Mouse (Mus musculus): ENCODE results near the gene Tnk2. TPM values are rescaled to one million over a fixed set of nuclear protein-coding genes. Genes with fewer than 3 reads are reported as not detected.

Tnk2 gene
- polyA plus RNA-seq, 1 experiment from 2014 or later: 24.2 TPM

DNA sequence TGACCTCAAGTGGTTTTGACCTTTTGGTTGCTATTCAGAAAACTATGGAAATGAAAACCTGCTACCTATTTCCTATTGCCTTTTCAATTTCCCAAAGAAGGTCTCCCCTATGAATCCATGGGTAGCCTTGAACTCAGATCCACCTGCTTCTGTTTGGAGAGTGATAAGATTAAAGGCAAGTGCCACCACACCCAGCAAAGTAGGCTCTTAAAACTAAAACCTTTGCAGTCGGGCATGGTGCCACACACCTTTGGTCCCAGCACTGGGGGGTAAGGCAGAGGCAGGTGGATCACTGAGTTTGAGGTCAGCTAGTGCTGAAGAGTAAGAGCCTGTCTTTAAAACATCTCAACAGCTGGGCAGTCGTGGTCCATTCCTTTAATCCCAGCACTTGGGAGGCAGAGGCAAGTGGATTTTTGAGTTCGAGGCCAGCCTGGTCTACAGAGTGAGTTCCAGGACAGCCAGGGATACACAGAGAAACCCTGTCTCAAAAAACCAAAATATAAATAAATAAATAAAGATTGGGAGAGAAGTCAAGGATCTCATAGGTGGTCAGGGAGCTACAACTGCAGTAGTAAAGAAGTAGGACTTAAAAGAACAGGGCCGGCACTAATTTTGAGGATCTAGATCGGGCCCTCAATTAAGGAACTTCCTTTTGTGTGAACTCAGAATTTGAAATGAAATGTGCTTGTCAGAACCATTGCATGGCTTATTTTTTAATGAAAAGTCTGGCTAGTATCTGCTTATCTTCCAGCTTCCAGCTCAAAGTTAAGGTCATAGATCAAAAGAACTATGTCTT, 33.0 kb upstream of the Tnk2 start:
- WGBS: 75% methylated on average over 5 of the region's 5 CpGs
- 0 out of 2 replicates have a peak overlapping the region, but pooled peaks have one; percentile 93 for H3K9ac ChIP-seq

DNA sequence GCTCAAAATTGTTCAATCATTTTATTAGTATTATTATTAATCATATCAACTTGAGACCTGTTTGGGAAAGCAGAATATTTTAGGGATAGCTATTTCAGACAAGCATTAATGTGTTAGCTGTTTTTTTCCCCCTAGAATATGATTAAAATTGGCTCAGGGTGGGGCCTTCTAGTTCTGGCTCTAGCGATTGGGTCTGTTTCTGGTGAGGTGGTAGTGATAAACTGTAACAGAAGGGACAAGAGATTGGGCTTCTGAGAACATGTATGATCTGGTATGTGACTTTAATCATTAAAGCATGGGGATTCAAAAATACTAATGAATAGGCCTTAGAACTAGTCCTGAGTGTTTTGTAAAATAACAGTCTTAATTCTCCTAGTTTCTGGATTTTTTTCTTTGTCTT, 31.6 kb upstream of the Tnk2 start:
- Histone ChIP-seq H3K9me3 (no peaks in the 10 kb centered on the region), H3K4me3 (no peak overlapping the region), H3K36me3 (replicated peaks) (peaks cover 10% of the 10 kb centered on the region; the same call in 1 of the 2 replicates), H3K27ac (no peak overlapping the region), H3K4me1 (peaks cover 20% of the 10 kb centered on the region), H3K9ac (no peak overlapping the region), H3K27me3 (replicated peaks) (no peaks in the 10 kb centered on the region), H3K4me2 (no peak overlapping the region)
- 95% methylated on average over 1 of the region's 1 CpGs for WGBS
- ATAC-seq (replicated peaks): no peak

More for the DNA sequence above, 33.0 kb upstream of the Tnk2 start:
- H3K27ac ChIP-seq: no peak overlapping the region
- 0 out of 2 replicates have a peak, but pooled peaks cover 9% of the 10 kb centered on the region for H3K36me3 ChIP-seq (replicated peaks)
- no peaks in the 10 kb centered on the region for H3K27me3 ChIP-seq (replicated peaks)
- H3K4me1 ChIP-seq: peaks cover 20% of the 10 kb centered on the region
- no peak for ATAC-seq (replicated peaks)
- H3K4me2 ChIP-seq: peak overlapping the region; percentile 70
- no peaks in the 10 kb centered on the region for H3K9me3 ChIP-seq
- peak overlapping the region; percentile 98 for H3K4me3 ChIP-seq

DNA sequence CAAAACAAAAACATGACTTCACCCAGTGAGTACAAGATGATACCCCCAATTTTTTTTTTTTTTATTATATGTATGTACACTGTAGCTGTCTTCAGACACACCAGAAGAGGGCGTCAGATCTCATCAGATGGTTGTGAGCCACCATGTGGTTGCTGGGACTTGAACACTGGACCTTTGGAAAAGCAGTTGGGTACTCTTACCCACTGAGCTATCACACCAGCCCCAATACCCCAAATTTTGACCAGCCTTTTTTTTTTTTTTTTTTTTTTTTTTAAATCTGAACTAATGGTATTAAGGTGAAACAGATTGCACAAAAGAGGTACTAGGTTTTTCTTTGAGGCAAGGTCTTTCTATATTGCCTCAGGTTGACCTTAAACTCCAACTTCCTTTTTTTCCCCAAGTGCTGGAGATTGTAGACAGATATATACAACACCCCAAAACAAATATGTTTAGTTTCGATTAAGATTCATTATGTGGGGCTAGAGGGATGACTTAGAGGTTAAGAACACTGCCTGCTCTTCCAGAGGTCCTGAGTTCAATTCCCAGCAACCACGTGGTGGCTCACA, 30.3 kb upstream of the Tnk2 start:
- Histone ChIP-seq H3K27me3 (replicated peaks) (no peaks in the 10 kb centered on the region), H3K9me3 (no peaks in the 10 kb centered on the region), H3K27ac (no peak overlapping the region), H3K9ac (no peak overlapping the region), H3K4me2 (no peak overlapping the region), H3K4me3 (no peak overlapping the region), H3K4me1 (peaks cover 14% of the 10 kb centered on the region), H3K36me3 (replicated peaks) (peaks cover 15% of the 10 kb centered on the region)
- 85% methylated on average over 3 of the region's 3 CpGs for WGBS
- no peak for ATAC-seq (replicated peaks)

DNA sequence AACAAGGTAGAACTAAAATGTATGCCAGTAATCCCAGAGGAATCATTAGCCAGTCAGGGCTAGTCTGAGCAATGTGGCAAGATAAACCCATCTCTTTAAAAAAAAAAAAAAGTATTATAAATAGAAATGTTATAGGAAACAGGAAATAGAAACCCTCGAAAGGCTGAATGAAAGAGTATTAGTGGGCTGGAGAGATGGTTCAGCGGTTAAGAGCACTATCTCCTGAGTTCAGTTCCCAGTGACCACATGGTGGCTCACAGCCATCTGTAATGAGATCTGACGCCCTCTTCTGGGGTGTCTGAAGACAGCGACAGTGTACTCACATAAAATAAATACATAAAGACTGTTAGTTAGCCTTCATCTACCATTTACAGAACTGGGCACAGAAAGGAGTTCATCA, 29.6 kb upstream of the Tnk2 start:
- no peak overlapping the region for H3K9ac ChIP-seq
- 63% methylated on average over 4 of the region's 4 CpGs for WGBS
- H3K4me3 ChIP-seq: no peak overlapping the region
- no peak overlapping the region for H3K27ac ChIP-seq
- peaks cover 14% of the 10 kb centered on the region for H3K4me1 ChIP-seq
- no peak for ATAC-seq (replicated peaks)
- no peaks in the 10 kb centered on the region for H3K9me3 ChIP-seq
- H3K36me3 ChIP-seq (replicated peaks): peaks cover 17% of the 10 kb centered on the region
- no peaks in the 10 kb centered on the region for H3K27me3 ChIP-seq (replicated peaks)
- H3K4me2 ChIP-seq: no peak overlapping the region

DNA sequence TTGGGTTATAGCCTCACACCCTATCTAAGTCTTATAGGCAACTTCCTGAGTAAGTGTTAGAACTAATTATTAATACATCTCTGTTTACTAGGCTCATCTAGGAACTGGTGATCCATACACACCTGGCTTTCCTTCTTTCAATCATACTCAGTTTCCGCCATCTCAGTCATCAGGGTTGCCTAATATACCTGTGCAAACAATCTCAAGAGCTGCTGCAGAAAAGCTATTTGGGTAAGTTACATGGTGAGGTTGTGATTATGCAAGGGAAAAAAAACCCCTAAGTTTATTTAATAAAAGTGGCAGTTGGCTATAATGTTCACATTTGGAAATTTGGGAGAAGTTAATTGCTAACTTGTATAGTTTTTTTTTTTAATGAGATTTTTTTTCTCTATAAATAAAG, 24.7 kb upstream of the Tnk2 start:
- 98% methylated on average over 1 of the region's 1 CpGs for WGBS
- Histone ChIP-seq H3K9me3 (no peaks in the 10 kb centered on the region), H3K36me3 (replicated peaks) (peaks cover 48% of the 10 kb centered on the region), H3K4me2 (no peak overlapping the region), H3K4me1 (no peaks in the 10 kb centered on the region), H3K4me3 (no peak overlapping the region), H3K27ac (no peak overlapping the region), H3K9ac (no peak overlapping the region), H3K27me3 (replicated peaks) (no peaks in the 10 kb centered on the region)
- no peak for ATAC-seq (replicated peaks)

DNA sequence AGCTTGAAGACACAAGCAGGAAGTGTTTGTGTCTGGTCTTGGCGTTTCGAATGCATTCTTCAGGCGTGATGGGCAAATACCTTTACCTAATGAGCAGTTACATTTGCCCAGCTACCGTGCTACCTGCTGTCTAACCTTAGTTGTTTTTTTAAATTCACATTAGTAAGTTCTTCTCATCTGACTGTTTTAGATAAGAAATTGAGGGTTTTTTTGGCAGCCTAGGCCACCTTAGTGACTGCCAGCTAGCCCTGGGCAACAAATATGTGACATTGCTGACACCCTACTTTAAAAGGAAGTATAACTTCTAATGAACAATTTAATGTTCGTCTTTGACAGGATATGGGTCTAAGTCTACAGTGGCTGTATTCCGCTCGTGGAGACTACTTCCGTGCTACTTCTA, 15.5 kb upstream of the Tnk2 start:
- no peaks in the 10 kb centered on the region for H3K27me3 ChIP-seq (replicated peaks)
- H3K9ac ChIP-seq: no peak overlapping the region
- H3K9me3 ChIP-seq: no peaks in the 10 kb centered on the region
- H3K4me3 ChIP-seq: no peak overlapping the region
- WGBS: 94% methylated on average over 8 of the region's 8 CpGs
- no peak for ATAC-seq (replicated peaks)
- H3K4me1 ChIP-seq: no peaks in the 10 kb centered on the region
- H3K4me2 ChIP-seq: no peak overlapping the region
- H3K36me3 ChIP-seq (replicated peaks): peaks cover 37% of the 10 kb centered on the region
- no peak overlapping the region for H3K27ac ChIP-seq

DNA sequence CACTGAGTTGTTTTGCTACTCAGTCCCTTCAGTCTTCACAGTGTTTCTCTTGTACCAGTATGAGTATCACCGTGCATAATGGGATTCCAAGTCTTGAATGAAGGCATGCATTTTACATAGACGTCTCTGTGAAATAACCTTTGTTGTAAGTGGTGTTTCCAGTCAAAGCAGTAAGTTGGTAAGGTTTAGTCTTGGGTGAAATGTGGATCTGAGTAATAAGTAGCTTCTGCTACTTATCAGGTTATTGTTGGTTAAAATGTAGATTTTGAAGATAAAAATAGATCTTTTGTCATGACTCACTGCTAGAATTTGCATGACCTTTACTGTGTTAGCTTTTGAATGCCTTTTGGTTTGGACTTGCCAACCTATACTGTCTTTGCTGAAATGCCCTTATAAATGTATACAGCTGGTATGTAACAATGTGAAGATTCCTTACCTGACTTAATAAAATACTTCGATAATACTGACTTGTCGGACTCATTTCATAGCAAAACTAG, 11.3 kb upstream of the Tnk2 start:
- Histone ChIP-seq H3K4me3 (no peak overlapping the region), H3K4me2 (no peak overlapping the region), H3K9ac (no peak overlapping the region), H3K27ac (no peak overlapping the region), H3K27me3 (replicated peaks) (no peaks in the 10 kb centered on the region), H3K36me3 (replicated peaks) (peaks cover 17% of the 10 kb centered on the region), H3K9me3 (no peaks in the 10 kb centered on the region), H3K4me1 (no peaks in the 10 kb centered on the region)
- WGBS: 72% methylated on average over 4 of the region's 4 CpGs
- no peak for ATAC-seq (replicated peaks)

DNA sequence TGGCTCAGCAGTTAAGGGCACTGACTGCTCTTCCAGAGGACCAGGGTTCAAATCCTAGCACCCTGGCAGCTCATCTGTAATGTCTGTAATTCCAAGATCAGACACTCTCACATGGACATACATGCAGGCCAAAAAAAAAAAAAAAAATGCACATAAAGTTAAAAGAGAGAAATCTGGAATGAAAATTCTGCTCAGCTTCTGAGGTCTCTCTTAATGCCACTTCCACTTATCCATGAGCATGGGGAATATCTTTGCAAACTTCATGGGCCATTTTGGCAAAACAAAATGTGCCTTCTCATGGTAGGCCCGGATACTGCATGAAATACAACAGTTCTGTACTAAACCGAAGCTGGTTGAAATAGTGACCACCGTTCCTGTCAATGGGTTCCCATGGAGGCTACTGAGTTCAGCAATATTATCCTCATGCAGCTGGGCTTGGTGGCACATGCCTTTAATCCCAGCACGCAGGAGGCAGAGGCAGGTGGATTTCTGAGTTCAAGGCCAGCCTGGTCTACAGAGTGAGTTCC, 10.1 kb upstream of the Tnk2 start:
- H3K4me2 ChIP-seq: no peak overlapping the region
- no peak overlapping the region for H3K27ac ChIP-seq
- H3K4me3 ChIP-seq: no peak overlapping the region
- H3K9ac ChIP-seq: no peak overlapping the region
- H3K9me3 ChIP-seq: no peaks in the 10 kb centered on the region
- no peak for ATAC-seq (replicated peaks)
- 92% methylated on average over 4 of the region's 4 CpGs for WGBS
- no peaks in the 10 kb centered on the region for H3K27me3 ChIP-seq (replicated peaks)
- H3K4me1 ChIP-seq: no peaks in the 10 kb centered on the region
- peaks cover 10% of the 10 kb centered on the region for H3K36me3 ChIP-seq (replicated peaks)

DNA sequence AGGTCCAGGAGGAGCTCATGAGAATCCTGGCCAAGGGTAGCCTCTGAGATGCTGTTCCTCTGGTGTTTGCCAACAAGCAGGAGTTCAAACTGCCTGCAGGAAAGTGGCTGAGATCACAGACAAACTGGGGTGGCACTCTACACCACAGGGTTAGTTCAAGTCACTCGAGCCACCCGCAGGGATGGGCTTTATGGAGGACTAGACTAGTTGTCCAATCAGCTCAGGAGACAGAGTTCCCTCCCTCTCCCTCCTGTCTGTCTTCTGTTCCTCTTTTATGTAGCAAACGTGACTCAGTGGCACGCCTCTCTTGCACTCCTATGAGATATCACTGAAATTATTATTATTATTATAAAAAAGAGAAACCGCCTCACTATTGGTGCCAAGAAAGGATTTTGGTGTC, 9.5 kb upstream of the Tnk2 start:
- Histone ChIP-seq H3K4me1 (no peaks in the 10 kb centered on the region), H3K4me3 (no peak overlapping the region), H3K4me2 (no peak overlapping the region), H3K9me3 (no peaks in the 10 kb centered on the region), H3K27ac (no peak overlapping the region), H3K36me3 (replicated peaks) (peaks cover 10% of the 10 kb centered on the region), H3K27me3 (replicated peaks) (no peaks in the 10 kb centered on the region), H3K9ac (no peak overlapping the region)
- 81% methylated on average over 5 of the region's 5 CpGs for WGBS
- no peak for ATAC-seq (replicated peaks)

DNA sequence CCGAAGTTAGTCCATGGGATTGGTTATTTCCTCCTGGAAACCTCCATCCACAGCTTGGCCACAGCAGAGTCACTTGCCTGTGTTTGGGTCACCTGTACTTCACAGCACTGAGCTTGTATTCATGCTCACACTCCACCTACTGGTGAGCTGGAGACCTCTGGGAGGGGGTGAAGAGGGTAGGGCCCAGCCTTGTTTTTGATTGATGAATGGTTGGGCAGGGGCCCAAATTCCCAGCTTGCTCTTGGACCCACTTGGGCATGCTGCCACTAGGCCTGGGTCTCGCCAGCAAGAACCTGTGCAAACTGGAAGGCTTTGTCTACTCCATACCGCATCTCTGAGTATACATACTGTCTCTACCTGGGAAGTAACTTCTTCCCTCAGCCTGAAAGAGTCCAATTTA, 8.4 kb upstream of the Tnk2 start:
- H3K36me3 ChIP-seq (replicated peaks): peaks cover 5% of the 10 kb centered on the region
- no peak overlapping the region for H3K9ac ChIP-seq
- no peak for ATAC-seq (replicated peaks)
- no peak overlapping the region for H3K27ac ChIP-seq
- no peaks in the 10 kb centered on the region for H3K9me3 ChIP-seq
- no peak overlapping the region for H3K4me2 ChIP-seq
- no peaks in the 10 kb centered on the region for H3K4me1 ChIP-seq
- WGBS: 71% methylated on average over 3 of the region's 3 CpGs
- no peak overlapping the region for H3K4me3 ChIP-seq
- no peaks in the 10 kb centered on the region for H3K27me3 ChIP-seq (replicated peaks)

DNA sequence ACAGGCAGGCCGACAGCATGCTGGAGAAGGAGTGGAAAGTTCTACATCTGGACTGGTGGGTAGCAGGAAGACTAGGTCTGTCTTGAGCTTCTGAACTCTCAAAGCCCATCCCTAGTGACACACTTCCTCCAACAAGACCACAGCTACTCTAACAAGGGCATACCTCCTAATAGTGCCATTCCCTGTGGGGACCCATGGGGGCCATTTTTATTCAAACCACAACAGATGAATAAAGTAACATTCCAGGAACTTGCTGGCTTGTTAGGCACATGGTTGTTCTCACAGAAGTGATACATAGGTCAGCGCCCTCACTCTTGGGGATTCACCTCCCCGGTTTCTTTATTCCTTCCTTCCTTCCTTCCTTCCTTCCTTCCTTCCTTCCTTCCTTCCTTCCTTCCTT, 7.3 kb upstream of the Tnk2 start:
- Histone ChIP-seq H3K4me2 (no peak overlapping the region), H3K4me3 (no peak overlapping the region), H3K9ac (no peak overlapping the region), H3K27me3 (replicated peaks) (no peaks in the 10 kb centered on the region), H3K9me3 (no peaks in the 10 kb centered on the region), H3K4me1 (no peaks in the 10 kb centered on the region), H3K27ac (no peak overlapping the region), H3K36me3 (replicated peaks) (no peaks in the 10 kb centered on the region; the same call in 1 of the 2 replicates)
- WGBS: 90% methylated on average over 3 of the region's 3 CpGs
- ATAC-seq (replicated peaks): no peak

DNA sequence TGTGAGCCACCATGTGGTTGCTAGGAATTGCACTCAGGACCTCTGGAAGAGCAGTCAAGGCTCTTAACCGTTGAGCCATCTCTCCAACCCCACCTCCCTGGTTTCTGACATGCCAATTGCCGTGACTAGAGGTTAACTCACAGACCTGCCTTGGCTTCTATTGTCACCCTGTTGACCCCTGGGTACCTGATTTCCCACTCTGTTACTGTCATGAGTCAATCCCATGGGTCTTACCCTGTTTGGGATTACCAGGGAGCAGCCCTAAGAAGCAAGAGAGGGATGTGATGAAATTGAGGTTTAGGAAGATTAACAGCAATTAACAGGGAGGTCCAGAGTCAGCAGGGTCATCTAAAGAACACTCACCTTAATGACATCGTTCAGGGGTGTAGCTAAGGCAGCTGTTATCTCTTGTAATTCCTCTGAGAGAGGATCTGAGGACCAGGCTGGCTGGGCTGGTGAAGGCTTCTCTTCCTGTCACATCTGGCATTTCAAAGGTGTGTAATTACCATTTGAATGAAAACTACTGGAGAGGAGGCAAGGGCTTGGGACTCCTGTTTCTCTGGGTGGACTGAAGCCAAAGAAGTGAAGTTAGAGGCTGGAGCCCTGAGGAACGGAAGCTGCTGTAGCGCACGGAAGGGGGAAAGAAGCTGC, 6.7 kb upstream of the Tnk2 start:
- WGBS: 44% methylated on average over 6 of the region's 6 CpGs
- ATAC-seq (replicated peaks): no peak
- H3K9ac ChIP-seq: no peak overlapping the region
- no peak overlapping the region for H3K27ac ChIP-seq
- H3K4me2 ChIP-seq: no peak overlapping the region
- 0 out of 2 replicates have a peak, but pooled peaks cover 2% of the 10 kb centered on the region for H3K4me1 ChIP-seq
- H3K9me3 ChIP-seq: no peaks in the 10 kb centered on the region
- no peaks in the 10 kb centered on the region for H3K27me3 ChIP-seq (replicated peaks)
- H3K36me3 ChIP-seq (replicated peaks): no peaks in the 10 kb centered on the region
- H3K4me3 ChIP-seq: no peak overlapping the region

All from midbrain, embryonic 15.5 days (tissue).